Mouse (Mus musculus) heart, embryonic 16.5 days (tissue): ENCODE data around the gene Trit1. TPM values are rescaled to one million over a fixed set of nuclear protein-coding genes. Genes with fewer than 3 reads are reported as not detected.

Experiments
- ATAC-seq: fragments of 200-750 bp; cut with Nextera tagmentation; replicated peaks from 2 replicates; pipeline ENCODE4 v1.8.0; 2017; ENCODE audit warnings: moderate number of reproducible peaks; ENCODE audit not compliant: insufficient read depth, low FRiP score; ENCODE audit errors: extremely low read depth
- H3K27ac ChIP-seq: fragments of 300-500 bp; sonication (generic); 2 replicates; pipeline ENCODE4 v1.5.1; 2014; ENCODE audit warnings: mild to moderate bottlenecking, low read length, control low read depth, moderate library complexity
- H3K27me3 ChIP-seq: fragments of 300-500 bp; sonication (generic); 2 replicates; pipeline ENCODE4 v1.6.1; 2014; ENCODE audit warnings: low read length, mixed read lengths; ENCODE audit not compliant: control insufficient read depth, insufficient read depth
- H3K36me3 ChIP-seq: fragments of 300-500 bp; sonication (generic); 2 replicates; pipeline ENCODE4 v1.6.1; 2014; ENCODE audit not compliant: control insufficient read depth, insufficient read depth
- H3K4me1 ChIP-seq: fragments of 300-500 bp; sonication (generic); 2 replicates; pipeline ENCODE4 v1.6.1; 2014; ENCODE audit warnings: low read length, mixed read lengths; ENCODE audit not compliant: control insufficient read depth, insufficient read depth
- H3K4me2 ChIP-seq: fragments of 300-500 bp; sonication (generic); 2 replicates; pipeline ENCODE4 v1.6.1; 2014; ENCODE audit warnings: low read depth, mild to moderate bottlenecking, control low read depth, low read length
- H3K4me3 ChIP-seq: fragments of 300-500 bp; sonication (generic); 2 replicates; pipeline ENCODE4 v1.5.1; 2014; ENCODE audit warnings: mild to moderate bottlenecking, control low read depth, low read length
- H3K9ac ChIP-seq: fragments of 300-500 bp; sonication (generic); 2 replicates; pipeline ENCODE4 v1.6.1; 2014; ENCODE audit warnings: low read length, control low read depth
- H3K9me3 ChIP-seq: fragments of 300-500 bp; sonication (generic); replicated peaks from 2 replicates; pipeline ENCODE4 v1.6.1; 2016; ENCODE audit warnings: low read length; ENCODE audit not compliant: control insufficient read depth
- WGBS: fragments of 180-500 bp; shearing (Covaris S2); extraction: QIAGEN DNeasy Blood & Tissue Kit; methylation state at CpG from one replicate; pipeline ENCODE4 v1.1.7; 2014; 5-methylcytosine and 5-hydroxymethylcytosine counted together
- polyA plus RNA-seq: library from polyadenylated mRNA; unstranded; fragments of >200 nt; fragmentation: Nextera tagmentation; extraction: Ambion mirVana; gene quantifications from 2 replicates; pipeline ENCODE4 v1.2.1, GENCODE M21; 2015

Gene Trit1
- polyA plus RNA-seq, 1 experiment from 2014 or later: 11.0 TPM

- WGBS: 38% methylated on average over 9 of the region's 9 CpGs
- H3K4me2 ChIP-seq: no peak overlapping the region
- H3K27me3 ChIP-seq: no peaks in the 10 kb centered on the region
- H3K9ac ChIP-seq: no peak overlapping the region
- H3K36me3 ChIP-seq: no peaks in the 10 kb centered on the region
- H3K27ac ChIP-seq: no peak overlapping the region
- no peak for ATAC-seq
- peaks cover 3% of the 10 kb centered on the region; the same call in 1 of the 2 replicates for H3K4me1 ChIP-seq
- H3K4me3 ChIP-seq: no peak overlapping the region
- no peaks in the 10 kb centered on the region for H3K9me3 ChIP-seq
Observed at GRCm38 (mm10) chr4:123093869-123094268, 77.5 kb downstream of the Trit1 start.

Other genes with a start within 250 kb of the Trit1 start
- 73.1 and 91.5 TPM in 2 replicates for gene Ppt1, start 180.4 kb upstream of the Trit1 start, polyA plus RNA-seq
- gene Cap1, start 130.5 kb upstream of the Trit1 start, polyA plus RNA-seq: 44.3 and 51.9 TPM in 2 replicates
- gene Mfsd2a, start 55.4 kb upstream of the Trit1 start, polyA plus RNA-seq: 0.55 and 0.80 TPM in 2 replicates
- 1.3 and 1.9 TPM in 2 replicates for gene Mycl, start 20.9 kb upstream of the Trit1 start, polyA plus RNA-seq
- gene Bmp8b, start 88.6 kb downstream of the Trit1 start, polyA plus RNA-seq: 0.30 and 0.45 TPM in 2 replicates
- not detected in 2 replicates for gene Oxct2b, start 99.7 kb downstream of the Trit1 start, polyA plus RNA-seq
- gene Ppie, start 123.4 kb downstream of the Trit1 start, polyA plus RNA-seq: 58.1 and 58.4 TPM in 2 replicates
- gene Hpcal4, start 166.6 kb downstream of the Trit1 start, polyA plus RNA-seq: 0.33 and 0.84 TPM in 2 replicates
- 1.4 and 1.7 TPM in 2 replicates for gene Nt5c1a, start 184.9 kb downstream of the Trit1 start, polyA plus RNA-seq
- 13.2 and 13.9 TPM in 2 replicates for gene Heyl, start 217.0 kb downstream of the Trit1 start, polyA plus RNA-seq
- gene Pabpc4, start 245.8 kb downstream of the Trit1 start, polyA plus RNA-seq: 55.0 and 60.5 TPM in 2 replicates